Mouse (Mus musculus) MEL (cell line): Measurements from ENCODE around the gene Qrfpr.

Experiments used
- CHD1 ChIP-seq: IDR thresholded peaks from 2 replicates; pipeline ENCODE4 v1.6.1; 2012; ENCODE audit warnings: low read depth, mild to moderate bottlenecking, inconsistent platforms, low read length, improper control_type of control experiment
- CTCF ChIP-seq, 3 experiments: IDR thresholded peaks in 2 of 3; conservative IDR thresholded peaks in 1 of 3; 2 replicates each; pipeline ENCODE4 v1.5.1; 2011 to 2012; ENCODE audit warnings: low read length in 3 of 3, low read depth in 2 of 3, mild to moderate bottlenecking in 2 of 3, improper control_type of control experiment in 1 of 3, inconsistent platforms in 1 of 3, mixed read lengths in 1 of 3, moderate library complexity in 1 of 3; ENCODE audit not compliant: control insufficient read depth in 1 of 3, insufficient read depth in 1 of 3, poor library complexity in 1 of 3, severe bottlenecking in 1 of 3
- ELF1 ChIP-seq: IDR thresholded peaks from 2 replicates; pipeline ENCODE4 v1.6.1; 2014; ENCODE audit warnings: low read depth, mild to moderate bottlenecking, inconsistent platforms, low read length, improper control_type of control experiment, moderate library complexity
- EP300 ChIP-seq, 2 experiments: IDR thresholded peaks; 2 replicates each; pipeline ENCODE4 v1.6.1; 2011; ENCODE audit warnings: improper control_type of control experiment in 2 of 2, low read length in 2 of 2, low read depth in 1 of 2, mild to moderate bottlenecking in 1 of 2
- HCFC1 ChIP-seq: IDR thresholded peaks from 2 replicates; pipeline ENCODE4 v1.6.1; 2012; ENCODE audit warnings: low read depth, mild to moderate bottlenecking, inconsistent platforms, low read length, improper control_type of control experiment, moderate library complexity
- KAT2A ChIP-seq: conservative IDR thresholded peaks from 2 replicates; pipeline ENCODE4 v1.6.1; 2012; ENCODE audit warnings: low read depth, low read length, improper control_type of control experiment, inconsistent platforms
- MAFK ChIP-seq: IDR thresholded peaks from 2 replicates; pipeline ENCODE4 v1.6.1; 2011; ENCODE audit warnings: low read depth, mild to moderate bottlenecking, low read length, improper control_type of control experiment, borderline replicate concordance
- POLR2A ChIP-seq, 2 experiments: IDR thresholded peaks; 2 replicates each; pipeline ENCODE4 v1.6.1; 2011 to 2012; ENCODE audit warnings: low read length in 2 of 2, mild to moderate bottlenecking in 2 of 2, control low read depth in 1 of 2, improper control_type of control experiment in 1 of 2, low read depth in 1 of 2, moderate library complexity in 1 of 2; ENCODE audit not compliant: control insufficient read depth in 1 of 2, insufficient read depth in 1 of 2, poor library complexity in 1 of 2
- RCOR1 ChIP-seq: IDR thresholded peaks from 2 replicates; pipeline ENCODE4 v1.6.1; 2012; ENCODE audit warnings: low read depth, mild to moderate bottlenecking, inconsistent platforms, low read length, improper control_type of control experiment
- SMC3 ChIP-seq: IDR thresholded peaks from 2 replicates; pipeline ENCODE4 v1.6.1; 2011; ENCODE audit warnings: low read depth, low read length, improper control_type of control experiment

DNA sequence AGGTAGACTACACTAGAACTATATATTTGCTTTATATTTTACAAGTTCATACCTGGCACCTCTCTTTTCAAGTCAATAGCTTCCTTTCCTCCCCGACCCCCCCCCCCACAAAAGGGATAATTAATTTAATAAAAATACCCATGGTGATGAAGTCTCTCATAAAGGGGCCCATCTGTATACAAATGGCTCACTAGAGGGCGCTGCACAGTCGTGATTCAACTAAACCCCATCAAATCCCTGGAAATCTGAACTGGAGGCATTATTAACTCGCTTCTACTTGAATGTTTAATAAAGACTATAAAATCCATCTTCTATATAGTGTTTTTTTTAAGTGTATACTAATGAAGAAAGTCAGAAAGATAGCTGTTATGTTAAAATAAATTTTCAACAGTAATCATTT is 40.6 kb downstream of the Qrfpr start:
- TF ChIP-seq SMC3 (peak; percentile 75), CTCF (IDR thresholded peaks at IDR 0.05 in 2 of 3, conservative IDR thresholded peaks at IDR 0.05 in 1 of 3; ENCODE audit: control insufficient read depth in 1 of 3, insufficient read depth in 1 of 3, low read depth in 2 of 3, low read length in 3 of 3, poor library complexity in 1 of 3, severe bottlenecking in 1 of 3) (peak; percentile 45 to 75 (median 62)), ELF1 (no peak), CHD1 (no peak), EP300 (IDR thresholded peaks at IDR 0.05; ENCODE audit: low read depth in 1 of 2, low read length in 2 of 2) (no peak), KAT2A (no peak), POLR2A (IDR thresholded peaks at IDR 0.05; ENCODE audit: control insufficient read depth in 1 of 2, insufficient read depth in 1 of 2, low read depth in 1 of 2, low read length in 2 of 2, poor library complexity in 1 of 2) (no peak), MAFK (no peak), RCOR1 (no peak), HCFC1 (no peak)
